Mouse (Mus musculus) cerebellum, adult 9-10 months (tissue): ENCODE measurements around the gene Ncor2.
A peak's percentile ranks its signal among the peaks of the same experiment; 100 is the strongest.

Experiments used
- DNase-seq: peaks from one replicate; pipeline ENCODE4 v3.0.0; 2022

Ncor2 gene

DNA sequence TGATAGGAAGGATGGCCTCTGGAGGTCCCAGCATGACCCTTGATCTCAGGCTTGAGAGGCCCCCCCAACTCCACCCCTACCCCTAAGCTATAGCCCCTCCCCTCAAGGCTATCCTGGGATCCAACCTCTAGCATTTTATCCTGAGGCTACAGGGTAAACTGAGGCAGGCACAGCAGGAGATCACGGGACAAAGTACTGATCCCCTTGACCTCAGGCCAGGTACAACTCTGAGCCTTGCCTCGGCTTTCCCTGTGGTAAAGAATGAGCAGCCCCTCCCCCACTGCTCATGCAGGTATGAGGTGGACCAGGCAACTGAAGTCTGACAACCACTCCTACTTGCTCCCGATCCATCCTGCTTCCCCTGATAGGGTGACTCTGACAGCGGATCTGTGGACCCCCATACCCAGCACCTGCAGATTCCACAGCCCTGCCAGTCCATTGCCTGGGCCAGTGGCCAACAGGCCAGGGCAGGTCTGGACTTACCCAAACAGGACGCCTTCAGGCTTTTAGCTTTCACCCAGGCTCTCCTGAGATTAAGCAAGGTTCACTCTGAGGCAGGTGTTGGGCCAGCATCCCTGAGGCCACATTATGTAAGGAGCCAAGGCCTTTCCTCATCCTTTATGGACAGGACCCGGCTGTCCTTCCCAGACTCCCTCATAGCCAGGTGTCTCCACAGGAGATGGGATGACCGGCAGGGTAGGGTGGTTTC is 11.2 kb upstream of the Ncor2 start:
- DNase-seq: no peak

DNA sequence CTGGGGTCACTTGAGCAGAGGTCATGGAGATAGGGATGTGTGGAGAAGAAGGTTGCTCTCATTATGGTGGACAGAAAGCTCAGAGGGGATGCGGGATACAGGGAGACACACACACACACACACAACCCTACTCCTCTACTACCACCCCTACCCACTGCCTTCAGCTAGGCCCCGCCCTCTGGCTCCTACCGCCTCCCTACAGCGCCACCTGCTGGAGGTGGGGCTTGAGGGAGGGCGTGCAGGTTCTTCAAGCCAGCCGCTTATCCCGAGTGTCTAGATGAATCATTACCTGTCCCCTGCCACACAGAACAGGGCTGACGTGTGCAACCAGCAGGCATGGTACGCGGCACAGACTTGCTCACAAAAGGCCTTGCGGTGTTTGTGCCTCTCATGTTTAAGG is 10.6 kb upstream of the Ncor2 start:
- DNase-seq: peak; percentile 77

GRCm38 (mm10) chr5:125188812-125189598 is 10.0 kb upstream of the Ncor2 start:
- DNase-seq: no peak

- no peak for DNase-seq
Observed at GRCm38 (mm10) chr5:125184826-125185225, 5.8 kb upstream of the Ncor2 start.

DNA sequence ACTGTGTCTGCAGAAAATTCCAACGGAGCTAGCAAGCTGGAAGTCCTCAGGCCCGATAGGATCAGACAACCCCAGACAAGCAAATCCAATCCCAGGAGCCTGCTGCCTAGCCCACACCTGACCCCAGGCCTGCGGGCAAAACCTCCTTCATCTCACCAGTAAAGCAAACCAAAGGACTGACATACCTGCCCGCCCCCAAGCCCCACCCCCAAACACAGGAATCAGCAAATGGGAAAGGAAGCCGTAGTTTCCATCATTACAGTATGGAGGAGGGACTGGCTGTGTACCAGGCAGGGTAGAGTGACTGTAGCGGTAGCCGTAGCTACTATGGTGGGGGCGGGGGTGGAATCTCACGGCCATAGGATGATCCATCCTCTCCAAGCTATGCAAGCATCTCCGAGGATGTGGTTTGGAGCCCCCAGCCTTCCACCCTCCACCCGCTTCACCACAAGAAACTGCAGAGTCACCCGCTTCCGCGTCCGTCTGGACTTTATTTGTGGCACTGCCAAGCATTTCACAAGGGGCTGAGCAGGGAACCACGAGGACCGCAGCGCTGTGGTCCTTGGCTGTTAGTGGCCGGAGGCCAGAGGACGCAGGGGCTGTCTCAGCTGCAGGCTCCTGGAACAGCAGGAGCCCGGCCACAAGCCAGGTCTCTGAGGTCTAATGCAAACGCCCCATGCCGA is 4.4 kb upstream of the Ncor2 start:
- DNase-seq: peak; percentile 27

DNA sequence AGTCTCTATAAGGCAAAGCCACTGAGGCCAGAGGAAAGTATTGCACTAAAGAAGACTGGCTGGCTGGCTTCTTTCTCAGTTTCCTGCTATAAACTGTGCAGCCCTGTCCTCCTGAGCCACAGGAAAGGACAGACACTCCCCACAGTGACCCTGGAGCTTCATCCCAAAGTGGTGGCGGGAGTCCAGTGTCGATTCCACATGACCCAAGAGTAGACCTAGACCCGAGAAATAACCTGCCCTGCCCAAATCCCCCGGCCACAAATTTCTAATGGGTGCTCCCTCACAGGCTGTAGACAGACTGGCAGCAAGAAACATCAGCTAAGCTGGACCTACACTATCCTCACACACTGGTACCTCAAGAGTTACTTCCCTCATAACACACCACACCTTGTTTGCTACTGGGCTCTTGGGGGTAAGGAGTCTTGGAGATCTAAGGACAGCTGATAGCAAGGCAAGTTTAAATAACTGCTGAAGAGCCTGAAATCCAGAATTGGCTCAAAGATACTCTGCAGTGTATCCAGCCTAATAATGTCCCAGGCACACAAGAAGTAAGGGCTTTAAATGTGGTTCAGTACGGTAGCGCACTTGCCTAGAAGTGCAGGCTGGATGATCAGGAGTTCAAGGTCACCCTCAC is 1.7 kb upstream of the Ncor2 start:
- DNase-seq: peak; percentile 55

DNA sequence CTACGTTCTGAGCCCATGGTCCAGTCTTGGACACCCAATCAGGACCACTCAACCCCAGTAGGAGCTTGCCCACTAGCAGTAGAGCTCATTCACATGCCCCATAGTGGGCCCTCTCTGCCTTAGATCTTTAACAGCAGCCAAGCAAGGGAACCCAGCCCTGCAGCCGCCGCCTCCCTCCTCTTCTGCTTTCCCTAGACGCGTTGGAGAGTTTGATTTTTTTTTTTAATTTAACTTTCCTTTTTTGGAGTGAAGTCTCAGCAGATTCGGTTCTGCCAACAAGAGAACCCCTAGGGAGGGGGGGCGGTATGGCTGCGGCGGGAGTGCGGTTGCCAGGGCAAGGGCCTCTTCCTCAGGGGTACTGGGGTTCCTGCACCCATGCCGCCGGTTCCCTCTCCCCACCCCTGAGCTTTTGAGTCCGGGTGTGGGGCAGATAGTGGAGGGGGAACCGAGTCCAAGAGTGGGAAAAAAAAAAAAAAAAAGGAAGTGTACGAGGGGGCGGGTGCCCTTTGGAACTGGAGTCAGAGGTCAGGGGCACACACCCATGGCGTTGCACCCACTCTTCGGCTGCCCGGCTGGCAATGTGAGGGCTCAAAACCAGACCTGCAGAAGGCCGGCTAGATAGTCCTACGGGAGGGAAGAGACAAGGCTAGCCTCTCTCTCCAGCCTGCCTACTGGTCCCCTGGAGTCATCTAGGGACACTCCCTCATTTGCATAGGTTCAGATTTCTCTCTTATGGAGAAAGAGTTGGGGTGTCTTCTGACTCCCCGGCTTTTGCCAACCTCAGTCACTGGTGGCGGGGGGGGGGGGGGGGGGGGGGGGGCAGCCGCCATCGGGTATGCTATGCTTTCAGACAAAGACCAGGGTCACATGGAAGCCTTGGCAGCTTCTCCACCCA is 963 bp upstream of the Ncor2 start:
- DNase-seq: peak; percentile 58

DNA sequence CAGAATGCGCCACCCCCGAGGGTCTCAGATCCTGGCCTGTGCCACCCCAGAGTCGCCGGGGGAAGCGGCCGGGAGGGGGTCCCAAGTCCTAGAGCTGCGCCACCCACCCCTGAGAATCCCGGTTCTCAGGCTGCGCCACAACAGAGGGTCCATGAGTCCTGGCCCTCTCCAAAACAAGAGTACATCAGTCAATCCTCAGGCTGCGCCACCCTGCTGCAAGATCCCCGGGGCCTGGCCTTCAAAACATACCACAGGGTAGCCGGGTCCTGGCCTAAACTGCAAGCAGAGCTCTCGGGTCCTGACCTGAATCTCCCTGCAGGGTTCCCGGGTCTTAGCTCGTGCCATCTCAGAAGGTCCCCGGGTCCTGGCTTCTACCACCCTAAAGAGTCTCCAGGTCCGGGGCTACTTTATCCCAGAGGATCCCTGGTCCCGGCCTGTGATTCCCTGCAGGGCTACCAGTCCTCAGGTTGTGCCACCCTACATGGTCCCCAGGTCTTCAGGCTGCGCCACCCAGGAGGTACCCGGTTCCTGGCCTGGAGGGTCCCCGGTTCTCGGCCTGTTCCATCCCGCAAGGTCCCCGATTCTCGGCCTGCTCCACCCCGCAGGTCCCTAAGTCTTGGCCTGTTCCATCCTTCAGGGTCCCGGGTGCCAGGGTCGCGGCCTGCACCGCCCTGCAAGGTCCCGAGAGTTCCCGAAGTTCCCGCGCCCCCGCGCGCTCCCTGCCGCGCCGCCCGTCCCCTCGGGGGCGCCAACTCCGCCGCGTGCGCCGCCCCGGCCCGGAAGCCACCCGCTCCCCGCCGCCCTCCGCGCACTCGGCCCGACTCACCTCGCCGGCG is 630 bp downstream of the Ncor2 start:
- peak; percentile 74 for DNase-seq

DNA sequence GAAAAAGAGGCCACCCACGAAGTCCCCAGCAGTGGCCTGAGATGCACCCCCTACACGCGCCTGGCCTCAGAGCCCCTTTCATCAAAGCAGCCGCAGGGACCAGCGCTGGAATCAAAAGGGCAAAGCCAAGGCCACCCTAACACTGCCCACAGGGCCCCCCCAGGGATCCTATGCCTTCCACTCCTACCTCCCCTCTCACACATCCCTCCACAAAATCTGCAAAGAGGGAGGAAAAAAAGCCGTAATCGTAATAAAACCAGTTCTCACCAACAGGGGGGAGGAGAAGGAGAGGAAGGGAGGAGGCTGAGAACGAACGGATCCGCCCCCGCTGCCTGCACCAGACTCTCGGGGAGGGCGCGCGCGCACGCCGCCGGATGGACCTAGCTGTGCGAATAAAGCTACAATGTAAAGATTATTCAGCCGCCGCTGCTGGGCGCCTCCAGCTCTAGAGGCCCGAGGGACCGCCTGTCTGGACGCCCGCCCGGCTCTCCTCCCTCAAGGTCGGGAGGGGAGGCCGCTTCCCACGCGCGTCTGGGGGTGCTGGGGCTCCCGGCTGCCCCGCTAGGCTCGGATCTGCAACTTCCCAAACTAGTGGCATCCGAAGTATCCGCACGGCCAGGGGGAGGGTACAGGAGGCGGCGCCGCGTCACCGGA is 1.4 kb downstream of the Ncor2 start:
- peak; percentile 83 for DNase-seq

DNA sequence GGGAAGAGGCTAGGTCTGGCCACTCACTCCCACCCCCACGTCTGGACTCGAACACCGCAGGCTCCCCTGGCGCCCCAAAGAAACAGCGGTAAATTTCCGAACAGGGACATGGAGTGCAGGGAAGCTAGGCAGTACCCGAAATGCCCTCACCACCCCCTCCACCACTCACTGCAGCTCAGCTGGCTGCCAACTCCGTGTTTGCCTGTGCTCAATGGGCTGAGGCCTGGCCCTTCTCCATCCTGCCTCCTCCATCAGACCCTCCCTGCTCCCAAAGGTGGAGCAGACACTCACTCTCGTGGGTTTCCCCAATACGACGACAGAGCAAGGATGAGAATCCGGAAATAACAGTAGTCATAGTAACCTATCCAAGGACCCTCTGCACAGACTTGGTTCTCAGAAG is 2.2 kb downstream of the Ncor2 start:
- DNase-seq: peak; percentile 61

DNA sequence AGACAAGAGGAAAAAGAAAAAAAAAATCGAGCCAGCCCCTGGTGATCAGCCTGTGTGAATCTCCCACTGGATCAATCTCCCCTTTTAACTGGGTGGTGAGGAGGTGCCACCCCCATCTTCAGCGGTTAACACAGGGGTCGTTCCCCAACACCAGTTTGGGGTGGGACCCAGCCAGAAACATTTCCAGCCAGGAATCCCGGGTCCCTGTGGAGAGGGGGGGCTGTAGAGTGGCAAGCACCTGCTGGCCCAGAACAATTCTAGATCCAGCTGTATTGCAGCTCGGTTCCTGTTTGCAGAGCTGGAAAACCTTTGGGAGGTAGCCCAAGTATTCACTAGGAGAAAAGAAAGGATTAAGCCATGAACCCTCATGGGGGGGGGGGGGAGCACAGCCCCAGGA is 2.7 kb downstream of the Ncor2 start:
- peak; percentile 57 for DNase-seq

GRCm38 (mm10) chr5:125175673-125176369 is 3.2 kb downstream of the Ncor2 start:
- DNase-seq: no peak

GRCm38 (mm10) chr5:125174726-125175672 is 4.0 kb downstream of the Ncor2 start:
- no peak for DNase-seq

DNA sequence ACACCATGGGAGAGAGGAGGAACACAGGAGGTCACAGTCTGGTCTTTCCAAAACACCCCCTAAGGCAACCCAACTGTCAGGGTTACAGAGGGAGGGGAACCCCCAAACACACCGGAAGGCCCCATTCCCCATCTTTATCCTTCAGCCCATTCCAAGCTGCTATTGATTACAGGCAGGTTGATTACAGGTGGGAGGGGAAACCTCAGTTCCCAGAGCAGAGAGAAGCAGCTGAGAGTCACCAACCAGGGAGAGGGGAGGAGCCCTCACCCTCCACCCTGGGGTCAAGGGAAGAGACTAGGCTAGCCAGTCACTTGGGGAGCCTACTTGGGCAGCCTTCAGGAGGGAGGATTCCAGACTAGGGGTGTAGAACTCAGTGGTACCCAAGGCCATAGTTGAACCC is 5.2 kb downstream of the Ncor2 start:
- no peak for DNase-seq

DNA sequence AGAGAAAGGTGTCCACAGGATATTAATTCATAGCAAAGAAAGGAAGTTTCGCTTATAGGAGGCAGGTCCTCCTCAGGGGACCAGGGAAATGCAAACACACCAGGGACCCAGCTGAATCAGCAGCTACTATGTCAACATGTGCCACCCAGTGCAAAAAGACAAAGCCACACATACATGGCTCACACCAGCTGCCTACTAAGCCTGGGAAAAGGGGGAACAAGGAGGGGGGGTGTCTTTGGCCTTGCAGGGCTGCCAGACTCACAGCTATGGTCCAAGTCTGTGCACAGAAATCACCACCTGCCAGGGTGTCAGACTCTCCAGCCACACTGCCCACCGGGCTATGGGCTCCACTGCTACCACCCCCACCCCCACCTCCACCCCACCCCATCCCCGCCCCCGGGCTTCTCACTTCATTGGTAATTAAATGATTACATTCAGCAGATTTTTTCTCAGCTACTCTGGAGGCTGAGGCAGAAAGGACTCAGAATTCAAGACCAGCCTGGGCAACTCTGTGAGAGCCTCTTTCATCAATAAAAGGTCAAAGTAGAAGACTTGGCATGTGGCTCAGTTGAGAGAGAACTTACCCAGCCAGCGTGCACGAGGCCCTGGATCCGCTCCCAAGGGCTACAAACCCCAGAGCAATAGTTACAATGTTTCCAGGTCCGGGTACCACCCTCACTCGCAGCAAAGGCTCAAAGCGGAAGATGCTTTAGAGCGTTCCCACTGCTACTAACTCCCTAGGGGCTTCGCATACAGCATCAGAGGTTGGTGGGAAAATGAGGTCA is 6.0 kb downstream of the Ncor2 start:
- DNase-seq: no peak

GRCm38 (mm10) chr5:125171259-125171658 is 7.8 kb downstream of the Ncor2 start:
- DNase-seq: no peak

- no peak for DNase-seq
Observed at GRCm38 (mm10) chr5:125170107-125170842, 8.7 kb downstream of the Ncor2 start.
